Mouse (Mus musculus) 3134 (cell line): Measurements from ENCODE around the gene Thnsl1.
A peak's percentile ranks its signal among the peaks of the same experiment; 100 is the strongest.

Experiments
- DNase-seq: peaks from one replicate; pipeline ENCODE4 v3.0.0-alpha.2; 2011; ENCODE audit warnings: low spot score; ENCODE audit not compliant: insufficient read length; ENCODE audit errors: extremely low read depth

Thnsl1 gene

DNA sequence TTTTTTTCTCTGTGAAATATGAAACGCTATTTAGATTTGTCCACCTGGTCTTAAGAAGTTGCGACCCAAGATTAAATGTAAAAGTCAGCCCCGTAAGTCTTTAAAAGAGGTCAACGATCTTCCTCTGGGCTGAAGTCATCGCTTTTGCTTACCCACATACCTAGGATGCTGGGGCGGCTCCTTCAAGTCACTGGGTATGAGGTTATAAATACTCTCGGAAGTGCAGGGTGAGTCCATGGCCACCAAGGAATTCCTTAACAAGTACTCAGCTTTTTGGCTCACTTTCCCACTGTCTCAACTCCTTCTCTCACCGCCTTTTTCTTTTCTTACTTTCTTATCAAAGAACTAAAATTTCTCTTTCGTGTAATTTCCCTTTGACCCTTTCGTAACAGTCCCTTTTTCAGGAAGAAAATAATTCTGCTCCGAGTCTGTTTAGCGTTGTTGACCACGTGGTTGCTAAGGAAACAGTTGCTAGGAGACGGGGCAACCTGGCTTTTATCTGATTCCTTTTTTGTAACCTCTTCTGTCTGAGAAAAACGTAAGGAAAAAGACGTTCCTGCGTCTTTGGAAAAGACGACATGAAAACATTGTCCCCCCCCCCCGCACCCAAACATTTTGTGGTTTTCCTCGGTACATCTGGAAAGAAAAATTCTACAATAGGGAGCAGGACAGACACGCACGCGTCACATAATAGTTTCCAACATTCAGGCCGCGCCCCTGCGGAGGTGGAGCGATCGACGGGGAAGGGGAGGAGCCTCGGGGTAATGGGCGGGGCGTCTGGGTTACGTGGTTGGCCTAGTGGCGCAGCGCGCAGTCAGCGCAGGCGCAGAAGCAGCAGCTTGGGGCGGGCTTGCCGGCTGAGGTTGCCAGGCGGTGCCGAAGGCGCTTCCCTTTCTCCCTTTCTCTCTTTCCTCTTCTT is at the start of gene Thnsl1, which contains the start of gene Enkur:
Gene Thnsl1 (plus strand): TSS at position 813 of the 919 bp plus-strand sequence.
Gene Enkur (minus strand): TSS at position 454 of the 919 bp plus-strand sequence.
- peak; percentile 98 for DNase-seq

DNA sequence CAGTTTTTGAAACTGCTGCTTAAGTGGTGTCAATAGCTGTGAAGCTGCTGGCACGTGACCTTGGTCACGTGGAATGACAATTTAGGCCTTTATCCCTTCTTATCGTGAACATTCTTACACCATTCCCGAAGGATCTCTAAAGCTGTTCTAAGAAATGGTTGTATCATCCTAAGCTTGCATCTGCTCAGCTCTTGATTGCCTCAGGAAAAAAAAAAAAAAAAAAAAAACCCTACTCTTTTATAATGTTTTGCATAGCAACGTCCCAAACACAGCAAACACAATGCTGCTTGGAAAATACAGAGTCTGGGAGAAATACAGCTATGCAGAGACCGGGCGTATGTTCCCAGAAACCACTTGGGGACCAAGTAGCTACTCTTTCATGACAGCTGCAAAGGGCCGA is 41.2 kb upstream of the Thnsl1 start:
- DNase-seq, result no peak

DNA sequence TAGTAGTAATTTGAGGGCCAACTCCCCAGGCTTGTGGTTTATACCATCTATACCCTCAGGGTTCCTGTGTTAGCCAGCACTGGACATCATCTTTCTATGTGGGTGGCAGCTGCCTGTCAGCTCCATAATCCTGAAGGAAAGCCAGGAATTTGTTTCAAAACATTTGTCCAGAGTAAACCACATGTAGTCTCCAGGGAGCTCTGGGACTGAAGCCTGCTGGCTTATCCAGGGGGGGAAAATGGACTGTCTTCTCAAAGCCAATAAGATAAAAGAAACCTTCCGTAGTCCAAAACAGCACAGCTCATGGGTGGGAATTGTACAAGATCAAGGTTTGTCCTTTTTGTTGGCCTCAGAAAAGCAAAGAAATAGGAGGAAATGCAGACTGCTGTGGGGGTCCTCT is 37.6 kb upstream of the Thnsl1 start:
- peak; percentile 21 for DNase-seq

DNA sequence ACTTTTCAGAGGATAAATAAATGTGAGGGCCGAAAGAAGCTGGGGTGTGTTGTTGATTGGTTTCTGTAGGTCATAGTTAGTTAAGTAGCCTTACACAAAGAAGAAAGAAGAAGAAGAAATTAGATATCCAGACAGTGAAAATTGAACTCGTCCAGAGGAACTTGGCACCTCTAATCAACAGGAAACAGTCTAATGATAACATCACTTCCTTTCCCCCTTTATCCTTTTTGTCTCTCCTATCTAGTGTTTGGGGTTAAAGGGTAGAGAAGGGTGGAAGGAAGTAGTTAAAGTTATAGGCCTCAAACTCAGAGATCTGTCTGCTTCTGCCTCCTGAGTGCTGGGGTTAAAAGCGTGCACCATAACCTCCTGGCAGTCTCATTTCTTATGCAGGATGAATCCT is 32.7 kb upstream of the Thnsl1 start:
- DNase-seq, result no peak

DNA sequence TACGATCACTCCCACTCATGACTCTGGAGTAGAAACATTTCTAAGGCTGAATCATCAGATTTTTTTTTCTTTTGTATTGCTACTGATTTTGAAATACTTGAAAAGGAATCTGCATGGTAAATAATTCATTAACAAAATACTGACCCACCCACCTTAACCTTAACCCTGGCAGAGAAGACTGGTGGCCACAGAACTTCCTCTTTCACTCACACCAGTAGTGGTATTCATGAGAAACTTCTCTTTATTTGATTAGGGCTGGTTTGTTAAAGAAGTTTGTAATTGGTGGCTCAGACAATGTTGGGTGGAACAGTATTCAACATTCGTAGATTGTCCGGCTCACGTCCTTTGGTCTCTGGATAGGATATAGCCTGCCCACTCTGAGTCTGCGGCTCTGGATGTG is 26.4 kb upstream of the Thnsl1 start:
- no peak for DNase-seq

DNA sequence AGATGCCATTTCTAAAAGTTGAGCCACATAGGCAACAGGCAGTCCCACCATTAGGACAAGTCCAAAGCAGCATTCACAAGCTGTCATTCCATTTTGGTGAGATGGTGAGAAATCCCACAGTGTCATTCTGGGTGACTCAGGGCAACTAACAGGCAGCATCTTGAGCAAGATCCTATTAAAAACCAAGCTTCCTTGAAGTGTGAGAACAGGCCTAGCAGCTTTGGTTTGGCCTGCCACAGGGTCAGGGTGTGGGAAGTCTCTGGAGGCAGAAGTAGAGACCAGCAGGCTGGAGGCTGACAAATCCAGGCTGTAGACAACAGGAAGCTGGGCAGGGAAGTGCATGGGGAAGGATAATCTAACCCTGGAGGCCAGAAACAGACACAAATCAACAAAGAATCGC is 22.7 kb upstream of the Thnsl1 start:
- DNase-seq, result peak; percentile 37

DNA sequence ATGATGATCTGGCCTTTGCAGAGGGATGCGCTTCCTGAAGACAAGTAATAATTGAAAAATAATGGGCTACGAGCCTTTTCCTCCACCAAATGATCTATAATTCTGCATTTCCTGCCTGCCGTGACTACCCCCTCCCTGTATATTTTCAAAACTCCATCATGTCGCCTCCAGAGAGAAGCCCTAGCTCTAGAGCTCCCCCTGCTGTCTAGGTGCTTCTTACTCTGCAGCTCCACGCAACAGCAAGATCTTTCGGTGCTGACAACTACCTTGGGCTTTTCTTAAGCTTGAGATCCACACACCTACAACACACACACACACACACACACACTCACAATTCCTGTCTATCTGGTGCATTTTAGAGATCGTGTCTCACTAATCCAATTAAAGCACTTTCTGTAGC is 17.9 kb upstream of the Thnsl1 start:
- peak; percentile 18 for DNase-seq

DNA sequence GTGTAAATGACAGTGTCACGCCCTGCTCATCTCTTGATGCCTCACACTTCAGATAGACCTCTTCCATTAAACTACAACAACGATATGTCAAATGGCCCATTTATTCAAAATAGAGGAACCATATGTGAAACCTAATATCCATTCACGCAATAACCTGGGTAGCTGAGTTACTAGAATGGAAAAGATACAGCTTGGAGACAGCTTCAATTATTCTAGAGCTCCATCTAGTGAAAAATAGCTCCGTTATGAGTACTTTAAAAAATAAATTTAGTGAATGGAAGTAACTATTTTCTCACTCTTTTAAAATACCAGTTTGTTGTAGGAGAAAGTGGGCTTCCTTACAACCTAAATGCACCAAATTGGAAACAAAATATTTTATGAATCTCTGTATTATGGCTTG is 16.9 kb upstream of the Thnsl1 start:
- DNase-seq, result no peak

DNA sequence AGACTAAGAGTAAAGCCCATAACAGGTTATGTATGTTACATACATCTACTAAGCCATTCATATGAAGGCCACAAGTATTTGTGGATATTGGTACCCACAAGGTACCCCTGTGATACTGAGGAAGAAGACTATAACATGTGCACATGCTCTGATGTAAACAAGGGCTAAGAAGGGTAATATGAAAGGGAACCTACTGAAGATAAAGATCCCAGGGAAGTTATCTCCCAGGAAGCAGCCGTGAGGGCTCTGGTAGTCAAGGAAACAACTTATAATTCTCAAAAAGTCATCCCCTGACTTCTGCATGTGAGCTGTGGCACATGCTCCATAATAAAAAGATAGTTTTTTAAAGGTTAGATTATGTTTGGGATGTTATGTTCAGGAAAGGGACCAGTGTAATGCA is 14.3 kb upstream of the Thnsl1 start:
- no peak for DNase-seq

DNA sequence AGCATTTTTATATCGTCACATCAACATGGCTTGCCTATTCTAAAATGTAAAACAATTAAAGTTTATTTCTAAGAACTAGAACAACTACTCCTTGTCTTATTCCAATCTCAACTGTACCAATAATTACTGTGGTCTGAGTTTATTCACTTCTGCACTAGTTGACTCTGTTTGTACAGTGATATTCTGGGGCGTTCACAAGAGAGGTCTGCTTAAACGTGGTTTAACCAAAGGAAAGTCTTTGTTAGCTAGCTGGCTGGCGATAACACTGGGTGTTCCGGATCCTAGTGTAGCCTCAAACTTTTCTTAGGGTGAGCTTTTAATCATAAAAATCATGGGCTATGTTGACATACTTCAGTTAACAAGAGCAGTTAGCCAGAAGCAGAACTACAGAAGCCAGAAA is 10.3 kb upstream of the Thnsl1 start:
- no peak for DNase-seq

DNA sequence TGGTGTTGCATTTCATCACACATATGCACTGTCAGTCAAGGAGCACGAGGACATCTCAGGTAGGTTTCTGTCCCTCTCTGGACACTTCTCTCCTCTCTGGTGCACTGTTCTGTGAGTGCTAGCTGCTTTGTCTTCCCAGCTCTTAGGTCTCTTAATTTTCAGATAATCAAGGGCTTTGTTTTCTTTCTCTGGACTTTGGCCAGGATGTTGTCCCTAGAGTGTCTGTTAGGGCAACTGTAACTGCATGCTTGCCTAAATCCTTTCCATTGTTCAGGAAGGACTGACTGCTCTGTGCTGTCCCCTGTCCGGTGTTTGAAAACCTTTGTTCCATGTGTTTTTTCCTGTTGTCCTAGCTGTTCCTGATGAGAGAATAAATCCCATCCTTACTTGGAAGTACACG is 6.5 kb upstream of the Thnsl1 start:
- DNase-seq, result no peak

DNA sequence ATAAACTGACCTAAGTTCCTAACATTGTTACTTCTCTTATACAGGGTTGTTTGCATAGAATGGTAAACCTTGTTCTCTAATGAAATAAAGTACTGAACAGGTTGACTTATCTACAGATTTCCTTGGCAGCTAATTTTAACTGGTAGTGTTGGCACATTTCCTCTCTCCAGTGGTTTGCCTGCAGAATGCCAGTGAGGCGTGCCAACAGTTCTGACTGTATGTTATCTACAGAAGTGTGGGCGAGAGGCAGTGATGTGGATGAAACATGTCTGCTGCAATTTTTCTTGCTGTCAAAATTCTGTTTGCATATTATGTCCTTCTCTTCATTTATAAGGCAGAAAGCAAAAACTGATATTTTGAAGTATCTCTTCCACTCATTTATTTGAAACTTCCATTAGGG is 2.8 kb upstream of the Thnsl1 start:
- no peak for DNase-seq

DNA sequence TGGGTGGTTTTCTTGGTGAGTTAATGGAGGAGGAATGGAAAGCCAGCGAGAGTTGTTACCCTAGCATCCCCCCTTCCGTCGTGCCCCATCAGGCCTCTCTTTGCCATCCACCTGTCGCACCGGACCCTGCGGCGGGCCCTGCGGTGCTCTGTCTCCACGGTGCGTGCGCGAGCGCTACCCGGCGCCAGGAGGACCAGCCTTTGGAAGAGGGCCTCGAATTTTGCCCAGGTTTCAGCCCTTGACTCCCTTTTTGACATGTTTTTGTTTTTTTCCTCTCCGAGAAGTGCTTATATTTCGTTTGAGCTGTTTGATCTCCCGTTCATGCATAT is 271 bp downstream of the Thnsl1 start:
- DNase-seq, result no peak

DNA sequence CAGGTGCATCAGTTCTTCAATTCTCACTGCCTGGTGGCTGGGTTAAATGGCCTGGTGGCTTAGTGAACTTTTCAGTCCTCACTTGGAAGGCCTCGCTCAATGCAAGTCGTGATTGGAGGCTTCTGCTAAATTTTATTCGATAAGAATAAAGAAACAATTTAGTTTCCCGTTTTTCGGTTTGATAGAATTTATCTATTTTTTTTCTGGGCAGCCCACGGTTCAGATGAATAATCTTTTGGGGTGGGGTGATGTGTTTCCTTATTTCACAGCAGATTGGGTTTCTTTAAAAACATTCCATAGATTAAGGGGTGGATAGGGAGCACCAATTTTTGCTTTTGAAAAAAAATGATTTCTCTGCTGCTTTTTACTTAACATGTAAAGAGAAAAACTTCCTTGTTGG is 754 bp downstream of the Thnsl1 start:
- no peak for DNase-seq

DNA sequence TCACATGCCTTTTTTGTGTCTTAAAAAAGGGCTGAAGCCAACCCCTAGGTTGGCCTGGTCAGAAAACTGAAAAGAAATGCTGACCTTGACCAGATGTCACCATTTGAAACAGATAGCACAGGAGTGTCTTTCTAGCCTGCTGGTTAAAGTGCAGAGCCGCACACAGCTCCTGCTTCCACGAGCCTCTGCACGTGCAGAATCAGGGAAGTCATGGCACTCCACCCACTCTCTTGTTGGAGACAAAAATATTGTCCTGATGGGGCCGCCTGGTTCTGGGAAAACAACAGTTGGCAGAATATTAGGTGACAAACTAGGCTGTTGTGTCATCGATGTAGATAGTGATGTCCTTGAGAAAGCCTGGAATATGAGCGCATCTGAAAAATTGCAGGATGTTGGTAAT is 5.8 kb downstream of the Thnsl1 start:
- no peak for DNase-seq

DNA sequence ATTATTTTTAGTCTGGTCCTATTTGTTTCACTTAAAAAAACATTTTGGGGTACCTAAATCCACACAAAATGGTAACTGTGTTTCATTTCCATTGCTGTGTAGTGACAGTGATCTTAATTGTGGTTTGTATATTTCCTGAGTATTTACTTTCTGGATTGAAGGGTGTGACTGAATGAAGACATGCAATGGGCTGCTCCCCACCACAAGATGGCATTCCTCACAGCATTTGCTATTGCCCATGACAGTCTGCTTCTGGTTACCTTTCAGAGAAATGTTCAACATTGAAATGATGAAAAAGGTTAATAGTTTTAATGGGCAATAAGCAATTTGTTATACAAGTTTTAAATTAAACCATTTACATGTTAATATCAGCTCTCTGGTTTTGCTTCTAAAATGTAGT is 8.8 kb downstream of the Thnsl1 start:
- DNase-seq, result no peak

DNA sequence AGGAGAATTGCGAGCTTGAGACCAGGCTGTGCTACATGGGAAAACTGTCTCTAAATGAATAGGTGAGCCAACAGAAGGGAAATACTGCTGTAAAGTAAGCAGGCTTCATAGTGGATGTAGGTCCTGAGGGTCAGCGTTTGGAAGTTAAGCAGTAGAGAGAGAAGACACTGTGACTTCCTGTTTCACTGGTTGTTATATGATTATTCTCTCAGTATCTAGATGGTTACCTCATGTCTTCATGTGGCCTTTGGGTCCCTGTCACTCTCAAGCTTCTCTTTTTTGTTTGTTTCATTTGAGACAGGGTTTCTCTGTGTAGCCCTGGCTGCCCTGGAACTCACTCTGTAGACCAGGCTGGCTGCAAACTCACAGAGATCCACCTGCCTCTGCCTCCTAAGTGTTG is 9.8 kb downstream of the Thnsl1 start:
- no peak for DNase-seq

DNA sequence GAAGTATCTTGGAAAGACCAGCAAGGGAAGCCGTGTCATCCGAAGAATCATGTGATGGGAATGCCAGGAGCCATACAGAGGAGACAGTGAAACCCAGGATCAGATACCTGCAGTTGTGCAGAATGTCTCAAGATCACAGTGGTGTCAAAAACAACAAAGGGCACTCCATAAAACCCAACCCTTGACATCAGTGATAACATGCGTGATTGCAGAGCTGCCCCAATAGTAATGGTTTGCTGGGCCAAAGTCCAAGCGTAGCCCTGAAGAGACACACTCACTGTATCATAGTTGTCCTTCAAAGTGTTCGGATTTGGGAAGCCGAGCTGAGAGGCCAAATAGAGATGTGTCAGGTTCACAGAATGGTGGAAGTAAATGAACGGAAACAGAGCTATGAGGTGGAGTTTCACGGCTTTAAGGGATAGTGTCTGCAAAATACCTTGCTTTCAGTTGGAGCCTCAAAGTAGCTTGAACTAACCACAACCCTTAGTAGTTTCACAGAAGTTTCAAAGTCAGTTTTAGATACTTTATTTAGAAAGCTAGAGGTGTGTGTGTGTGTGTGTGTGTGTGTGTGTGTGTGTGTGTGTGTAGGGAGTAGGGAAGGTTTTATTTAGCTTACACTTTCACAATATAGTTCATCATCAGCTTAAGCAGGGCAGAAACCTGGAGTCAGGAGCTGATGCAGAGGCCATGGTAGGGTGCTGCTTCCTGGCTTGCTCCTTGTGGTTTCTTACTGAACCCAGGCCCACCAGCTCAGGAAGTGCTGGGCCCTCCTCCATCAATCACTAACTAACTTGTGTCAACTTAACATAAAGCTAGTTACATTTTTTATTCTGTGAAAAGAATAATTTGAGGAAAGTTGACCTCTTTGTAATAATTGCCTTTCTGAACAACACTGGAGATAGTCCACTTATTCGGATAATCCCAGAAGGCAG is 17.2 kb downstream of the Thnsl1 start:
- no peak for DNase-seq

DNA sequence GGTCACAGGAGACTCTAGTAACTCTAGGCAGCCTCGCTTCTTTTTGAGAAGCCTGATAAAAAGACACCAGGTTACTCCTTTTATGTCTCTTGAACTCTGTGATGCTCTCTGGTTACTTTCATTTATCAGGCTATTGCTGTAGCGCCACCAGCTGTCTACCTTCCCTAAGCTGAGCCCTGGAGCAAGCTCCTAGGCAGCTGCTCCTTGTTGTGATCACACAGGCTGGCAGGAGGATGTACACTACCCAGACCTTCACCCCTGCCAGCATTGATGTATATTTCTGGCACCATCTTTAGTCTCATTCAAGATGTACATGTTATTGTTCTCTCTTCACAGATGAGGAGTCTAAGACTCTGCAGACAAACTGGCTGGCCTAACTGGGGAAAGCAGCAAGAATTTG is 24.8 kb downstream of the Thnsl1 start:
- no peak for DNase-seq

DNA sequence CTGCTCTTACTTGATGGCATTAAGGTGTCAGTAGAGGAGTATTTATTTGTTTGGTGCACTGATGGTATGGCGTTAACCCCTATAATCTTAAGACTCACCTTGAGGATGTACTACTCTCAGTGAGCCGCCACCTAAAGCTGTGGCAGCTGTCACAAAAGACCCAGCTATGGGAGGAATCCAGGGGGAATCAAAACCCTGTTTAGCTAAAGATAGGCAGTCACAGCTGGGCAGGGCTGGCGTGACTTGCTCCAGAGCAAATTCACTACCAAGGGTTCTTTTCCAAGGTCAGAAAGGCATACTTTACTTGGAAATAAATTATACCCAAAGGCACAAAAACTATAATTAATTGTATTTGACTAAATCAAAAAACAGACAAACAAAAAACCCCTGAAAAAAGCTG is 25.6 kb downstream of the Thnsl1 start:
- DNase-seq, result no peak

DNA sequence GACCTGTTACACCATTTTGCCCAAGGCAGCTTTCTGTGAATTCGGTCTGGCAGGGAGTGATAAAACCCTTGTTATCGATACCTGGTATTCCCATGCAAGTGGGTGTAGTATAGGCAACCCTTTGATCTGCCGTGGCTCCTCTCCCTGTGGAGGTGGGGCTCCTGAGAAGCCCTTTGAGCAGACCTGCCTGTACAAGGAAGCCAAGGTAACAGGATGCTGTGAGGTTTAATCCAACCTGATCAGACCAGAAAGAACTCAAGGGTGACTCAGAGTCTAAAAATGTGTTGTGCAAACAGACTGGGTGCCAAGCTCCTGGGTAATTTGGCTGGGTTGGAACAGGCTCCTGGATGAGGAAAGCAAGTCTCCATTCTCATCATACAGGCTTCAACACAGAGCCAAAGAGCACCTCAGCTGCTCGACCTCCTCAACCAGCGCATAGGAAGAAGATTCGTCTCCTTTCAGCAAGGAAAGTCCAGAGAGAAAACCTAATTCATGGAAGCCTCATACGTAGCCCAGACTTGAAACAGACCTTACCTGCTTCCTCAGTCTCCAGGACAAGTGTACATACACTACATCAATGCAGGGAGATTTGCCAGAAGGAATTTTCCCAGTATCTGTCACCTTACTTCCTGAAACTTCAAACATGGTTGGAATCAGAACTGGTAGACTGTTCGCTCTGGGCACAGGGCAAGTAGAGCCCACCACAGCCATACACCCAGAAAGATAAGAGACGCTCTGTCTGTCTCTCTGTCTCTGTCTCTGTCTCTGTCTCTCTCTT is 29.5 kb downstream of the Thnsl1 start:
- peak; percentile 67 for DNase-seq
